Mouse (Mus musculus): ENCODE results near the gene Kremen2.

GRCm38 (mm10) chr17:23746767-23747166 is 1.1 kb upstream of the Kremen2 start:
- no peak for TF ChIP-seq GATA1 (IDR thresholded peaks at IDR 0.05; ENCODE audit: low read length)
- no peak for TF ChIP-seq TAL1 (IDR thresholded peaks at IDR 0.05; ENCODE audit: low read length)
